Mouse (Mus musculus): ENCODE measurements at regions not wholly inside any gene's neighbourhood (a gene's known extent, or its start where the extent isn't known, plus 50 kb on each side); places are given as distances from the start of the nearest gene placed in this dataset.

- no peaks in the 10 kb centered on the region for H3K9me3 ChIP-seq (replicated peaks)
- H3K27ac ChIP-seq (replicated peaks), result no peak overlapping the region
- no peaks in the 10 kb centered on the region for H3K27me3 ChIP-seq (ENCODE audit: low read depth, poor library complexity, severe bottlenecking)
- 69% methylated on average over 2 of the region's 2 CpGs for WGBS
- no peaks in the 10 kb centered on the region for H3K4me1 ChIP-seq
- no peak for DNase-seq (ENCODE audit: low spot score)
- no peaks in the 10 kb centered on the region for H3K36me3 ChIP-seq
- H3K4me3 ChIP-seq, result no peak overlapping the region
These were observed 171.5 kb upstream of the Ctso start for GRCm38 (mm10) chr3:81760914-81761313.

- H3K4me3 ChIP-seq, result no peak overlapping the region
- no peaks in the 10 kb centered on the region for H3K4me1 ChIP-seq
- 84% methylated on average over 3 of the region's 3 CpGs for WGBS
- no peaks in the 10 kb centered on the region for H3K27me3 ChIP-seq (ENCODE audit: low read depth, poor library complexity, severe bottlenecking)
- no peak for DNase-seq (ENCODE audit: low spot score)
- H3K27ac ChIP-seq (replicated peaks), result no peak overlapping the region
- H3K36me3 ChIP-seq, result no peaks in the 10 kb centered on the region
- H3K9me3 ChIP-seq (replicated peaks), result no peaks in the 10 kb centered on the region; the same call in 1 of the 2 replicates
These were observed 160.6 kb upstream of the Ctso start for GRCm38 (mm10) chr3:81771812-81772211.

- Histone ChIP-seq H3K27ac (replicated peaks) (no peak overlapping the region), H3K9me3 (replicated peaks) (no peaks in the 10 kb centered on the region), H3K4me3 (no peak overlapping the region), H3K4me1 (no peaks in the 10 kb centered on the region), H3K27me3 (ENCODE audit: low read depth, poor library complexity, severe bottlenecking) (no peaks in the 10 kb centered on the region), H3K36me3 (no peaks in the 10 kb centered on the region)
- no peak for DNase-seq (ENCODE audit: low spot score)
These were observed 159.4 kb upstream of the Ctso start for GRCm38 (mm10) chr3:81773012-81773411.

- H3K4me1 ChIP-seq, result 0 out of 2 replicates have a peak, but pooled peaks cover 4% of the 10 kb centered on the region
- no peak for DNase-seq (ENCODE audit: low spot score)
- H3K27me3 ChIP-seq (ENCODE audit: low read depth, poor library complexity, severe bottlenecking), result no peaks in the 10 kb centered on the region
- no peak overlapping the region for H3K27ac ChIP-seq (replicated peaks)
- 92% methylated on average over 9 of the region's 9 CpGs for WGBS
- no peaks in the 10 kb centered on the region for H3K36me3 ChIP-seq
- no peak overlapping the region for H3K4me3 ChIP-seq
- no peaks in the 10 kb centered on the region for H3K9me3 ChIP-seq (replicated peaks)
These were observed 150.3 kb upstream of the Ctso start for GRCm38 (mm10) chr3:81782081-81782480.

GRCm38 (mm10) chr3:81782921-81783541 is 149.4 kb upstream of the Ctso start:
- H3K27ac ChIP-seq (replicated peaks), result peak overlapping the region; percentile 67; the same call in 1 of the 2 replicates
- H3K4me1 ChIP-seq, result 0 out of 2 replicates have a peak, but pooled peaks cover 4% of the 10 kb centered on the region
- H3K36me3 ChIP-seq, result no peaks in the 10 kb centered on the region
- DNase-seq (ENCODE audit: low spot score), result peak; percentile 17
- 45% methylated on average over 15 of the region's 15 CpGs for whole genome bisulfite sequencing
- H3K27me3 ChIP-seq (ENCODE audit: low read depth, poor library complexity, severe bottlenecking), result no peaks in the 10 kb centered on the region
- H3K9me3 ChIP-seq (replicated peaks), result no peaks in the 10 kb centered on the region
- H3K4me3 ChIP-seq, result no peak overlapping the region

- Histone ChIP-seq H3K36me3 (no peaks in the 10 kb centered on the region), H3K9me3 (replicated peaks) (no peaks in the 10 kb centered on the region), H3K4me3 (no peak overlapping the region), H3K4me1 (no peaks in the 10 kb centered on the region), H3K27ac (replicated peaks) (no peak overlapping the region), H3K27me3 (ENCODE audit: low read depth, poor library complexity, severe bottlenecking) (no peaks in the 10 kb centered on the region)
- DNase-seq (ENCODE audit: low spot score), result no peak
- 93% methylated on average over 2 of the region's 2 CpGs for WGBS
These were observed 143.5 kb upstream of the Ctso start for GRCm38 (mm10) chr3:81788915-81789314.

GRCm38 (mm10) chr3:81789664-81790063 is 142.7 kb upstream of the Ctso start:
- no peaks in the 10 kb centered on the region for H3K36me3 ChIP-seq
- DNase-seq (ENCODE audit: low spot score), result no peak
- H3K9me3 ChIP-seq (replicated peaks), result no peaks in the 10 kb centered on the region
- H3K27me3 ChIP-seq (ENCODE audit: low read depth, poor library complexity, severe bottlenecking), result no peaks in the 10 kb centered on the region
- WGBS, result 92% methylated on average over 6 of the region's 6 CpGs
- no peak overlapping the region for H3K4me3 ChIP-seq
- H3K4me1 ChIP-seq, result no peaks in the 10 kb centered on the region
- H3K27ac ChIP-seq (replicated peaks), result no peak overlapping the region

- H3K9me3 ChIP-seq (replicated peaks), result no peaks in the 10 kb centered on the region
- H3K27ac ChIP-seq (replicated peaks), result no peak overlapping the region
- H3K4me1 ChIP-seq, result no peaks in the 10 kb centered on the region
- no peak overlapping the region for H3K4me3 ChIP-seq
- H3K36me3 ChIP-seq, result no peaks in the 10 kb centered on the region
- no peak for DNase-seq (ENCODE audit: low spot score)
- no peaks in the 10 kb centered on the region for H3K27me3 ChIP-seq (ENCODE audit: low read depth, poor library complexity, severe bottlenecking)
- WGBS, result 91% methylated on average over 2 of the region's 2 CpGs
These were observed 130.3 kb upstream of the Ctso start for GRCm38 (mm10) chr3:81802096-81802495.

GRCm38 (mm10) chr3:81805745-81806144 is 126.7 kb upstream of the Ctso start:
- Histone ChIP-seq H3K9me3 (replicated peaks) (no peaks in the 10 kb centered on the region), H3K27ac (replicated peaks) (no peak overlapping the region), H3K4me1 (no peaks in the 10 kb centered on the region), H3K27me3 (ENCODE audit: low read depth, poor library complexity, severe bottlenecking) (no peaks in the 10 kb centered on the region), H3K4me3 (no peak overlapping the region), H3K36me3 (no peaks in the 10 kb centered on the region)
- DNase-seq (ENCODE audit: low spot score), result no peak
- WGBS, result 76% methylated on average over 4 of the region's 4 CpGs

GRCm38 (mm10) chr3:81809604-81810003 is 122.8 kb upstream of the Ctso start:
- Histone ChIP-seq H3K27ac (replicated peaks) (no peak overlapping the region), H3K4me1 (no peaks in the 10 kb centered on the region), H3K4me3 (no peak overlapping the region), H3K9me3 (replicated peaks) (no peaks in the 10 kb centered on the region), H3K27me3 (ENCODE audit: low read depth, poor library complexity, severe bottlenecking) (no peaks in the 10 kb centered on the region), H3K36me3 (no peaks in the 10 kb centered on the region)
- 87% methylated on average over 2 of the region's 2 CpGs for WGBS
- no peak for DNase-seq (ENCODE audit: low spot score)

- Histone ChIP-seq H3K36me3 (no peaks in the 10 kb centered on the region), H3K4me3 (no peak overlapping the region)
- 89% methylated on average over 2 of the region's 2 CpGs for WGBS
These were observed 112.1 kb upstream of the Ctso start for GRCm38 (mm10) chr3:81820304-81820703.

GRCm38 (mm10) chr3:81829525-81829924 is 102.9 kb upstream of the Ctso start:
- DNase-seq (ENCODE audit: low spot score), result no peak
- Histone ChIP-seq H3K27ac (replicated peaks) (no peak overlapping the region), H3K36me3 (no peaks in the 10 kb centered on the region), H3K4me3 (no peak overlapping the region), H3K27me3 (ENCODE audit: low read depth, poor library complexity, severe bottlenecking) (no peaks in the 10 kb centered on the region), H3K9me3 (replicated peaks) (no peaks in the 10 kb centered on the region), H3K4me1 (no peaks in the 10 kb centered on the region)
- 82% methylated on average over 2 of the region's 2 CpGs for WGBS

More at GRCm38 (mm10) chr3:81820304-81820703, 112.1 kb upstream of the Ctso start:
- DNase-seq (ENCODE audit: low spot score), result no peak
- Histone ChIP-seq H3K27me3 (ENCODE audit: low read depth, poor library complexity, severe bottlenecking) (no peaks in the 10 kb centered on the region), H3K9me3 (replicated peaks) (no peaks in the 10 kb centered on the region), H3K4me1 (no peaks in the 10 kb centered on the region), H3K27ac (replicated peaks) (no peak overlapping the region)

GRCm38 (mm10) chr3:81829966-81830599 is 102.3 kb upstream of the Ctso start:
- H3K4me3 ChIP-seq, result no peak overlapping the region
- no peaks in the 10 kb centered on the region for H3K9me3 ChIP-seq (replicated peaks)
- H3K36me3 ChIP-seq, result no peaks in the 10 kb centered on the region
- H3K27ac ChIP-seq (replicated peaks), result no peak overlapping the region
- DNase-seq (ENCODE audit: low spot score), result no peak
- no peaks in the 10 kb centered on the region; the same call in 1 of the 2 replicates for H3K4me1 ChIP-seq
- no peaks in the 10 kb centered on the region for H3K27me3 ChIP-seq (ENCODE audit: low read depth, poor library complexity, severe bottlenecking)

Data from midbrain, embryonic 10.5 days (tissue).